Mouse (Mus musculus) embryo, embryonic 10 days (tissue): ENCODE results near the gene Metrn.

ENCODE experiments used
- DNase-seq: peaks from one replicate; pipeline ENCODE4 v3.0.0-alpha.2; 2015; ENCODE audit warnings: low spot score

Gene Metrn

DNA sequence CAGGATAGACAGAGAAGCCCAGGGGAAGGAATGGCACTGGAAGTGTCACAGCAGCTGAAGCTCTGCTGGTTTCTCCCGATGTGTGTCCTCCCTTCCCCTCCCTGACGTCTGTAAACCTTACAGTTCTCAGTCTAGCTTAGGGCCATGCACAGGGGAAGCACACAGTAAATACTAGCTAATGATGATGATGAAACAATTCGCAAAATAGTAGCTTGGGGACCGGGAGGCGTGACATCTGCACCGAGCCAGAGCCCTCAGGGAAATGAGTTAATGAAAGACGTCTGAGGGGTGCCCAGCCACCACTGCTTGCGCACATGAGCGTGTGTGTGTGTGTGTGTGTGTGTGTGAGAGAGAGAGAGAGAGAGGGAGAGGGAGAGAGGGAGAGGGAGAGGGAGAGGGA, 27.6 kb downstream of the Metrn start:
- DNase-seq: no peak

DNA sequence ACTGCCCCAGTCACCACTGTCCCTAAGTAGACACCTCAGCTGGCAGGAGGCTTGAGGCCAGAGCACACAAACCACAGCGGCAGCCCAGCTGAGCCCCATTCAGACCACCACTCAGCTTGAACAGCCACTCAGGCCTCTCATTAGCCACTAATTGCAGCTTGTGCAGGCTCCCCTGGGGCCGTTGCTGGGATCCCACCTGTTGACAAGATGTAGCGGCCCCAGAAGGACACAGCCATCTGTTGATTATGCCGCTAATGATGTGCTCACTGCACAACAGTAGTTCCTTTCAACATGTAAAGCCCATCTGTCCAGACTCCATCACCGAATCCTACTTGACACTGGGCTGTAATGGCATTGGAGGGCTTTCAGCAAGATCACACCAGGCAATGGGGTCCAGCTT, 31.1 kb downstream of the Metrn start:
- peak; percentile 20 for DNase-seq

DNA sequence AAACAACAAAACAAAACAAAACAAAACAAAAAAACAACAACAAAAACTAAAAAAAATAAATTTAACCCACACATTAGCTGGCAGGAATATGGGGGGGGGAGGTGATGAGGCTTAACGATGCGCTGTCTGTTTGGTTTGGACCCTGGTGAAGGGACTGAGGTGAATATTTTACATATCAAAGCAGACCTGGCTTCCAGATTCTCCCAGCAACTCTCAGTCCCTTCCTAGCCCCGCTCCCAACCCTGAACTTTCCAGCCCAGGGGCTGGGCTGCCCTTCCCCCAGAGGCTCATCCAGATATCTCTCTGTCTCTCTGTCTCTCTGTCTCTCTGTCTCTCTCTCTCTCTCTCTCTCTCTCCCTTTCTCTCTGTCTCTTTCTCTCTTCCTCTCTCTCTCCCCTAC, 34.3 kb downstream of the Metrn start:
- DNase-seq: no peak

DNA sequence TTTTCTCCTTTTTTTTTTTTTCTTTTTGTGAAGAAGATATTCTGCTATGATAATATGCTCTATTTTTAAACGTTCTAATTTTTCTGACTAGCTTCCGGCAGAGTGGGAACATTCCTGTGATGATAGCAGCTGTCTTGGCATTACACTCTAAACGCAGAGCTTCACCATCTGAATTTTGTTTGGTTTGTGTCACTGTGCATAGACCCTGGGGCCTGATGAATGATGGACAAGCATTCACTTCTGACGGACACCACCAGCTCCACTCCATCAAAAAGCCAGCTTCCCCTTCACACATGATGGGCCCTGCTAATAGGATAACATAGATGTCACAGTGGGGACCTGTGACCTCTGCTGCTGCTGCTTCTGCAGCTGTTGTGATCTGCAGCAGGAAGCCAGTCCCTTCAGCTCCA, 35.4 kb downstream of the Metrn start:
- peak; percentile 45 for DNase-seq

DNA sequence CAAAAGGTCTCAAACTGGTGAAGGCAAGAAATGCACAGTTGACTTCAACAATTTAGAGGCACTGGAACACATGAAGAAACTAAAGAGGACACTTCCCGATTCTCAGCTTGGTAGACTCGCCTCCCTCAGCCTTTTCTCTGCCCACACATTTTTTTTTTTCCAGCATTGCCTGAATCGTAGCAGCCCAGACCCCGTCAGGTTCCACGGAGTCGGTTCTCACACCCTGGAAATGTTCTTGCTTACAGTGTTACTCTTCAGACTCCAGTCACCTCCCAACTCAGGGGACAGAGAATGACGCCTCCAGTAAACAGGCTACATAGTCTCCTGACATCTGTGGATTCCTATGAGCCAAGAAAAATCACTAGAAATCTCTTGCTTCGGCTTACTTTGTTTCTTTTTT, 36.8 kb downstream of the Metrn start:
- DNase-seq: no peak

DNA sequence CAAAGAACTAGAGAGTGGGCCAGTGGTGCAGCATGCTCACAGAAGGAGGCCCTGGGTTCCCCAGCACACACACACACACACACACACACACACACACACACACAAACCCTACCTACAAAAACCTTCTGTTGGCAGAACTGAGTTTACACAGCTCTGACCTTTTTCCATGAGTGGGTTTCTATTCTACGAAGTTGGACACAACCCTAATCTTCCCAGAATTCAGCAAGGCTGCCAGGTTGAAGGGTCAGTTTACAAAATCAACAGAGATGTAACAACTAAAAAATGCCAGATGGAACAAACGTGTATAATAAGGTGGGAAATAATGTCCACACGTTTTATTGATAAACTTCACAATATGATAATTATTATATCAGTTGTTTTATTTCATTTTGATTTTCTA, 39.2 kb downstream of the Metrn start:
- no peak for DNase-seq

DNA sequence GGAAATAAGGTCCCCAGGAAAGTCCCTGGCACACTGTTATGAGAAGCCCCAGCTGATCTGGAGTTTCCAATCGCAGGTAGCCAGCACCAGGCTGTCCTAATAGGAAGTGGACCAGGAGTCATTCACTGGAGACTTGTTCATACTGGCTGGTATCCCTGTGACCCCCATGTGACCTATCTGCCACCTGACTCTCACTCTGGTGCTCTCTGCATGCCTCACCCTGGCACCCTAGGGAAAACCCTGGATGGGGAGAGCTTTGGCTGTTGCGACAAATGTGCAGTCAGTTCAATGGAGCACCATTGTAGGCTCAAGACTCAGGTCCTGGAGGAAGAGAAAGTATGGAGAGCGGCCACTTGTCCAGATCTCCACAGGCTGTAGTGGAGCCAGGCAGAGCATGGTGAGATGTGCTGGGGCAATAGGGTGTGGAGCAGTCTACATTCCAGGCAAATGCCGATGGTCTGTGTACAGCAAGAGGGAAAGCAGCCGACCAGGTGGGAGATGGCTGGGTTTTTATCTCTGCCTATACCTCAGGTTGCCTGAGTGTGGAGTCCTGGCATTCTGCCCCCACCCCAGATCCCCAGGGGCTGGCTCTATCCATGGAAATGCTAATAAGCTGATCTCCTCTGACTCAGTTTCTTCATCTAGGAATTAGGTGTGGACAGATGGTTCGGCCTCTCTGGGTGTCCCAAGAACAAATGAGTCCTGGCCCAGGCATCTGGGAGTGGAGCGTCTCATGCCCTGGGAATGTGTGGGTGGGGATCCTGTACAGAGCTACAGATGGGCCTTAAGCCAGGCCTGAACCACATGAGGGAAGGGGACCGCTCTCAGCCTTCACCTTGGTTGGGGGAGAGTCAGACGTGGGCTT, 40.3 kb downstream of the Metrn start:
- DNase-seq: no peak

DNA sequence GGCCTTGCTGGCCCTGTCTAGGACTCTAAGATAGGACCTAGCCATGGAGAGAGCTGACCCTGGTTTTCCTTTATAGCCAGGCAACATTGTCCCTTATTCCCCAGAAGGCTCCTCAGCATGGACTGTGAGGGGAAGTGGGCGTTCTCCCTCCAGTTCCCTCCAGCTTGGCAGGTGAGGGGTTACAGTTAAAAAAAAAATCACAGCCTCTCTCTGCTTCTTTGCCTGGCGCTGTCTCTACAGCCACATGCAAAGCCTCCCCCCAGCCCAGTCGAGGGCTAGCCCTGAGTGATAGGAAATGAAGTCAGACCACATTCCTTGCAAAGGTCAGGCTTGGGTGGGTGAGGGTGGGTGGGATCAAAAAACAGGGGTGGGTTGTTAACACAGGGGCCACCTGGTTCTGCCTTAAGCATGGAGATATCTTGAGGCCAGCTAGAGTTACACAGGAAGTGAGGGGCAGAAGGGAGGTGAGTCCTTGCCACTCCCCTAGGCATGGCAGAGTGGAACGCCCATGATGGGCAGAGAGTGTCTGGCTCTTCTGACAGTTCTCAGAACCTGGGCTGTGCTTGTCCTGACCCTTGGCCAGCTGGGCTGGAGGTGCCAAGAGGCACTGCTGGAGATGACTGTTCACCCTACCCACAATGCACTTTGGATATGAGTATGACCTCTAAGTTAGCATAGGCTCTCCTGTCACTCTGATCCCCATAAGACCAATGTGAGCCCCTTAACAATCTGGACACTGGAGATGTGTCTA, 41.1 kb downstream of the Metrn start:
- DNase-seq: no peak

DNA sequence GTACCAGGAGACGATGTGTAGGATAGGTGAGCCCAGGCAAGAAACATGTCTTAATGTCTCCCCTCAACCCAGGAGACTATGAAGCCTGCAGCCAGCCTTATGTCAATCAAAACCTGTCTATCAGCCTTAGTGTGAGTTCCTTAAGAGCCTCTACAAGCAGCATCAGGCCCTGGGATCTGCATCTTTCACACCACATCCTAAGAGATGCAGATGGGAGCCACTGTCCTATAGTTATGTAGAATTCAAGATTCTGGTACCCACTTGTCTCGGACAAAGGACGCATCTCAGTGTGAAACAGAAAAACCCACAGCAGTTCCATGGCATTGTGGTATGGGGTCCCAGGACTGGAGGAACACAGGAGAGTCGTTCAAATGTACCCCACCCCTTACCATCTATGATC, 41.9 kb downstream of the Metrn start:
- no peak for DNase-seq

DNA sequence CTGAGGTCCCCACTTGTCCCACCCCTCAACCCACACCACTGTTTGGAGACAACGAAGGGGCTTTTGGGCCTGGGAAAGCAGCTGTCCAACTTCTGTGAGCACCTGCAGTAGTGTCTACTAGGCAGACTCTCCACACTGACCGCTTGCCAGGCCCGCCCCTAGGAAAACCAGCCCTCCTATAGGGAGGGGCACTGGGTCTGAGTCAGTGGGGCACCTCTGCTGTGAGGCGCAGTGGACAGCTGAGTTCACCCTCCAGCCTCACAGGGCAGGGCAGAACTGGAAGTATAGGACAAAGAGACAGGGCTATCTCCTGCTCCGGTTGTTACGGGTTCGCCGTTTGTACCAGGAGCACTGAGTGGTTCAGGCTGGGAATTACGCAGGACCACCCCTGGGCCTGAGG, 42.7 kb downstream of the Metrn start, which contains the start of gene Msln:
TSS of gene Msln (minus strand) at position 138 of the 400 bp plus-strand sequence.
- DNase-seq: no peak

DNA sequence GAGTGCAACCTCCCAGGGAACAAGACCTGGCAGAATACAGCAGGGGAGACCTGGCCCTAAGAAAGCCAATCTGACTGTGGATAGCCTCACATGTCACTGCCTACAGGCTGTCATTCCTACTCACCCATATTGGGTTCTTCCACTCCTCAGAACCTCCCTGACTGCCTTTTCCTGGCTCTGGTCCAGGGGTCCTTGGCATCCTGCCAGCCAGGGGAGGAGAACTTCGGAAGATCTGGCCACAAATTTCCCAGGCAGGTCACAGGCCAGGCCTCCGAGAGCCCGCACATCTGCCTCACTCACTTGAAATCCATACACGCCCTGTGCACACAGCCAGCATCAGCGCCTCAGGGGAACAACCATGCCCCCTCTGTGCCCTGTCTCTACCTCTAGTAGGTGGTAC, 45.5 kb downstream of the Metrn start:
- no peak for DNase-seq

DNA sequence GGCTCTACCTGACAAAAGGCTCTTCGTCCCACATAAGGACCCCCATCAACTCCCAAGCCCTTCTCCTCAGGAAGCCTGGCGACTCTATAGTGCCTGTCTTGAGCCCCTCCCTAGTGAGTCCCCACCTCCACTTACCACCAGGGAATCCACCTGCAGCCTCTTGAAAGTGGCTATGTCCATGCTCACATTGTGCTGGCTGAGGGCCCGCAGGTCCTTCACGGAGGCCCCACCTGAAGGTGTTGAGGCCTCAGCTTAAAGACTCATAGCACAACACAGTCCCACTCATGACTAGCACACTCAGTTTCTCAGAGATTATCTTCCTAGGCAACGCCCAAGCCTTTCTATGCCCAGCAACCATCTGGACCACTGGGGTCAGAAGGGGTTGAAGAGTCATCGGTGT, 47.6 kb downstream of the Metrn start:
- DNase-seq: no peak

DNA sequence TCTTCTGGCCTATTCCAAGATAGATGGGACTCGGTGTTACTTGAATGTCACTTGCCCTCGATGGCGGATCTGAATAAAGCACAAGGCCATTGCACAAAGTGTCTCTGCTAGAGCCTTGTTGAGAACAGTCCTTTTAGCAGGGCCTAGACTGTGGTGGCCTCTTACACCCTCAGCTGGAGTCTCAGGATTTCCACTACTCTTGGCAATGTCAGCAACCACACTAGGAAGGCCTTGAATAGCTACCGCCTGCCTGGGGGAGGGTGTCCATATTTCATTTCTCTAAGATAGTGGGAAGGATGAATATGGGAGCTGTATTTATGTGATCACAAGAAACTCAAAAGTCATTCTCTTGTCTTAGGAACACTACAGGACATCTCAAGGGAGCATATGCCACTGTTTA, 48.7 kb downstream of the Metrn start:
- DNase-seq: no peak

DNA sequence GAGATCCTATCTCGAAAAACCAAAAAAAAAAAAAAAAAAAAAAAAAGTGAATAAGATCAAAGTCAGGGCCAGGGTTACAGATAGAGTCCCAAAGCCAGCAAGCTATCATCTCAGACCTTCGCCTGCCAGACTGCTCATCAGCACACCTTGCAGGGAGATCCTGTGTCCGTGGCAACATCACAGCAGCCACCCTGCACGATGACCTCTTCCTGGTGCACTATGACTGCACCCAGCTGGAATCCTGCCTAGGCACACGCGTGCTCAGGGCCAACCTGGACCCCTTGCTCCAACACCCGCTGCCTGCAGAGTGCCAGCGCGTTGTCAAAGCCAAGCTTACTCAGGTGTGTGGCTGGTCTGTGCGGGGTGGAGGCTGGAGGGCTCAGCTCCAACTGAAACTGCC, 52.6 kb downstream of the Metrn start:
- no peak for DNase-seq

DNA sequence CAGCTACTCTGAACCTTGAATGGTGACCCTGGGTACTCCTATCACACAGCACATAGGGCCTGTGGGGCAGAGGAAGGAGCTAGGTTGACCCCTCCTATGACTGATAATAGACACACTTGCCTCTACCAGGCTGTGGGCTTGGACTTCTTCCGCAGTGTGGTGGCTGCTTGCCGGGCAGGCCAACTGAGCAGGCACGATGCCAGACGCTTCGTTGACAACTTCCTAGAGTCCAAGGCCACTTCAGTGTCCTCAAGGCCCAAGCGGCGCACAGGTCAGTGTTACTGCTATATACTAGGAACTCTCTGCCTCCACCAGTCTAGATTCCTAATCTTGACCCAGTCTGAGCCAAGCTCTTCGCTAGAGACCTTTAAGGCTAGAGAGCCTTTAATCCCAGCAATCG, 53.1 kb downstream of the Metrn start:
- no peak for DNase-seq
